Mouse (Mus musculus): ENCODE results near the gene Spata2l. TPM values are rescaled to one million over a fixed set of nuclear protein-coding genes. Genes with fewer than 3 reads are reported as not detected.

Spata2l gene
- 1.3 and 2.5 TPM in 2 replicates for polyA plus RNA-seq (2012; rRNA removed)

DNA sequence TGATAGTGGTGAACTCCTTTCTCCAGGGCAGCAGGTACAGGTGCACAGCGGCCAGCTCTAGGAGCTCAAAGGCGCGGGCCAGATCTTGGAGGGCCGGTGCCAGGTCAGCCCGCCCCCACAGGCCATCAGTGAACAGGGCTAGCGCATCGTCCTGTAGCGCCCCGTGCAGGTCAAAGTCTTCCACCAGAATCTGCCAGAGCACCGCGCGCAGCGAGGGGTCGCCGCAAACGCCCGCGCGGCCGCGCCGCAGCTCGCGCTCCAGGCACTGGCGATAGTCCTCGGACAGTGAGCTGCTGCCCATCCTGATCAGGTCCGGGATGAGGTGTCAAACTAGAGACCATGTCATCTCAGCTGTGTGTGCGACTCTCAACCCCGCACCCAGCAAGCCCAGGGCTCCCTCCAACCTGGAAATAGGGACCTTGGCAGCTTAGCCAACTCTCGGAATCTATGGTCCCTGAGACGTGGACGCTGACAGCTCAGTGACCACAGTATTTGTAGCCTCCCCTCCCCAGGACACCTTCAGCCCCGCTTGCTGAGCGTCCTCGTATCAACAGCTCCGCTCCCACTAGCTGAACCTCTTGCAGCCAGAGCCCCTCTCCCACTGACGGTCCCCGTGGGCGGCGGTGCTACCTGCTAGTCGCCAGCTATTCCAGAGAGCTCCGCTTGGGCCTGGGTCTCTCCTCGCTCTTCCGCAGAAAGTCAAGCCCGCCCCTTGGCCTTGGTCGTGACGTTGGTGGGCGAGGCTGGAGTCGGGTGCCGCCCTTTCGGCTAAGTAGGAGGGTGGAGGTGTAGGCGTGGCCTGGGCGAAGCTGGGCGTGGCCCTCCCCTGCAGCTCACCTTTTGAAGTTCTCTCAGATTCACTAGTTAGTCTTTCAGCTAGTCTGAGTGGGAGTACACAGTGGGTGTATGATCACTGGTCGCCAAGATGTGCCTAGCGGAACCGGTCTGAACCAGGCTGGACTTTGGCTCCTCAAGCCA, at the start of gene Spata2l:
TSS of gene Spata2l (minus strand) at position 714 of the 978 bp plus-strand sequence.

GRCm38 (mm10) chr8:123254099-123254885, 18.3 kb upstream of the Spata2l start, which contains the start of the genes Zfp276 and Vps9d1:
Zfp276 (plus strand) TSS chr8:123254195.
Vps9d1 (minus strand) TSS chr8:123254348.

DNA sequence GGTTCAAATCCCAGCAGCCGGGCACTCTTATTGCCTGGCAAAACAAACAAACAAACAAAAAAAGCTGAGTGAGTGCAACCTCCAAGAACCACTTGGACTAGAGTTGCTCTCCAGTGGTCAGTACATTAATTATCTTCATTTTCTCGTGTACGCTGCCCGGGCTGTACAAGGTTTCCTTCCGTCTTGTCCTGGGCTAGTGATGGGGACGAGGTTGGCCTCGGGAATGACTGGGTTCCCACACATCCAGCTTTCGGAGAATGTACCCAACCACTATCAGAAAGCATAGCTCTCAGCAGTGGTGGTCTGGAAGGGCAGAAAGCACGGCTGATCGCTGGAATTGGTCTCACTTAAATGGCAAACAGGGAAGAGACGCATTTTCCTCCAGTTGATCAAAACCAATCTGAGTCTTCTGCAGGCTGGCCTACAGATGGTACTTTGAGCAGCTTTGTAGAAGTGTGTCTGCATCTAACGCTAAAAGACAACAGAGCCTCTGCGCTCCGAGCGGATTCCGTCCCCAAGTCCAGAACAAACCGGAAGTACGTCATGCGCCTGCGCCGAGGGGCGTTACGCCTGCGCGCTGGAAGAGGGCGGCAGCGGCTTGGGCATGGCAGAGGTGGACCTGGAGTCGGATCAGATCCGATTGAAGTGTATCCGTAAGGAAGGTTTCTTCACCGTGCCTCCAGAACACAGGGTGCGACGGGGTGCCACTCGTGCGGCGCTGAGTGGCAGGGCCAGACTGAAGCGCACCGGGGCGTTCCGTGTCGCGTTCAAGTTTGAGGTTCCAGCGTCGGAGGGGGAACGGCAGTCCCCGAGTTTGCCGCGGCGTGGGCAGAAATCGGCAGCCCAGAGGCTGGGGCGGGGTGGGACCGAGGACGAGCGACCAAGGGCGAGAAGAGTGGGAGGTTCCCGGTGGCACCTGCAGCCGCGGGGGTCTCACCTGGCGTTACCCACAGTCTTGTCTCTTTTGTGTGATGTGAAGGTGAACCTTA, 11.5 kb downstream of the Spata2l start, which contains the start of gene Cdk10:
TSS of gene Cdk10 (plus strand) at position 565 of the 989 bp plus-strand sequence.

DNA sequence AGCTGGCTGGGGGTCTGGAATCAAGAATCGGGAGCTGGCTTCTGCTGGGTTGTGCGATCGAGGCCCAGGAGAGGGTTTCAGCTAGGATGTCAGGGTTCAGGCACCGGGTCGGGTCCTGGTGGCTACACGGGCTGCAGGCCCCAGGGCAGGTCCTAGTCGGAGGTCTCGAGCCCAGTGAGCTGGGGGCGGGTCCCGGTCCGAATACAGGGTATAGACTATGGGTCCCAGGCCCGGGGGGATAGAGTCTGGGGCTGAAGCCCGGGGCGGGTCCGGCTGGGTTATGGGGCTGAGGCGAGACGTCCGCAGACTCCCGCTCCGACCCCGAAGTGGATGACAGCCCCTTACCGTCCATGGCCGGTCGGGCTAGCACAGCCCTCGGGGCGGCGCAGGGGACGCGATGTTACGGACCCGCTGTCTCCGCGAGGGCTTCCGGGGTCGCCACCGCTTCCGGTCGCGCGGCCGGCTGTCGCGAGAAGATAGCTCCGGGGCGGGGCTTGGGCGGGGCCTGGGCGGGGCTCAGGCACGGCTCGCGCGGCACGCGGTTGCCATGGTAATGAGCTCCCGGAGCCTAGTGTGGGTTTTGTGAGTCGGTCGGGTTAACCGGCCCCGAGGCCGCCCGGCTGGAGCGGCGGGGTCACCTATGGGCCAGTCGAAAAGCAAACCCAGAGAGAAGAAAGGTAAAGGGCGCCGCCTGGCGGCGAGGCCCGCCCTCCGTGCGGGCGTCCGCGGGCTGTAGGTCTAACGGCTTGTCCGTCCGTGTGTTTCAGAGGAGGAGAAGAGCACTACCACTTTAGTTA, 23.5 kb downstream of the Spata2l start, which contains the start of the genes Chmp1a and Spata33:
TSS of gene Chmp1a (minus strand) at position 443 of the 797 bp plus-strand sequence.
TSS of gene Spata33 (plus strand) at position 512 of the 797 bp plus-strand sequence.

GRCm38 (mm10) chr8:123185566-123186409, 50.2 kb downstream of the Spata2l start, which contains the start of gene Dpep1:
Dpep1 (plus strand) TSS chr8:123186242.

Other genes starting within 250 kb of the Spata2l start
- gene Ankrd11, start 194.0 kb downstream of the Spata2l start, polyA plus RNA-seq (2012; rRNA removed) = 70.6 and 79.6 TPM in 2 replicates
- 101 and 102 TPM in 2 replicates for gene Spg7, start 173.3 kb downstream of the Spata2l start, polyA plus RNA-seq (2012; rRNA removed)
- 1,994 and 2,434 TPM in 2 replicates for gene Rpl13, start 133.9 kb downstream of the Spata2l start, polyA plus RNA-seq (2012; rRNA removed)
- gene Cpne7, start 118.9 kb downstream of the Spata2l start, polyA plus RNA-seq (2012; rRNA removed) = 1.3 and 1.6 TPM in 2 replicates
- 4.5 and 9.5 TPM in 2 replicates for gene Sult5a1, start 77.9 kb downstream of the Spata2l start, polyA plus RNA-seq (2012; rRNA removed)
- 1.1 and 2.0 TPM in 2 replicates for gene Dpep1, start 50.0 kb downstream of the Spata2l start, polyA plus RNA-seq (2012; rRNA removed)
- gene Chmp1a, start 23.5 kb downstream of the Spata2l start, polyA plus RNA-seq (2012; rRNA removed) = 81.7 and 91.7 TPM in 2 replicates
- gene Spata33, start 23.4 kb downstream of the Spata2l start, polyA plus RNA-seq (2012; rRNA removed) = 6.1 and 8.3 TPM in 2 replicates
- 92.9 and 95.0 TPM in 2 replicates for gene Cdk10, start 11.4 kb downstream of the Spata2l start, polyA plus RNA-seq (2012; rRNA removed)
- 30.9 and 36.9 TPM in 2 replicates for gene Zfp276, start 18.0 kb upstream of the Spata2l start, polyA plus RNA-seq (2012; rRNA removed)
- gene Vps9d1, start 18.1 kb upstream of the Spata2l start, polyA plus RNA-seq (2012; rRNA removed) = 62.1 and 62.6 TPM in 2 replicates
- gene Fanca, start 82.3 kb upstream of the Spata2l start, polyA plus RNA-seq (2012; rRNA removed) = 66.6 and 68.8 TPM in 2 replicates
- gene Spire2, start 96.5 kb upstream of the Spata2l start, polyA plus RNA-seq (2012; rRNA removed) = 12.7 and 30.7 TPM in 2 replicates
- 143 and 176 TPM in 2 replicates for gene Tcf25, start 137.5 kb upstream of the Spata2l start, polyA plus RNA-seq (2012; rRNA removed)
- 0.04 and 0.05 TPM in 2 replicates for gene Mc1r, start 170.9 kb upstream of the Spata2l start, polyA plus RNA-seq (2012; rRNA removed)
- gene Tubb3, start 175.2 kb upstream of the Spata2l start, polyA plus RNA-seq (2012; rRNA removed) = 858 and 1,002 TPM in 2 replicates
- 29.3 and 33.4 TPM in 2 replicates for gene Def8, start 187.3 kb upstream of the Spata2l start, polyA plus RNA-seq (2012; rRNA removed)
- gene Afg3l1, start 241.7 kb upstream of the Spata2l start, polyA plus RNA-seq (2012; rRNA removed) = 33.9 and 35.0 TPM in 2 replicates

Measured in central nervous system, embryonic 11.5 days (tissue).